Mouse (Mus musculus) hindbrain, postnatal 0 days (tissue): ENCODE results near the gene Igfbp6. TPM values are rescaled to one million over a fixed set of nuclear protein-coding genes. Genes with fewer than 3 reads are reported as not detected.

ENCODE experiments used
- ATAC-seq: fragments of 200-750 bp; cut with Nextera tagmentation; 2 replicates; pipeline ENCODE4 v1.8.0; 2017; ENCODE audit warnings: mild to moderate bottlenecking, moderate TSS enrichment, moderate library complexity
- DNase-seq: peaks from one replicate; pipeline ENCODE4 v3.0.0-alpha.2; 2015; ENCODE audit warnings: low spot score
- H3K27ac ChIP-seq: fragments of 300-500 bp; sonication (generic); 2 replicates; pipeline ENCODE4 v1.5.1; 2014; ENCODE audit warnings: mild to moderate bottlenecking
- H3K27me3 ChIP-seq: fragments of 300-500 bp; sonication (generic); 2 replicates; pipeline ENCODE4 v1.6.1; 2014; ENCODE audit warnings: low read length, mixed read lengths; ENCODE audit not compliant: insufficient read depth
- H3K36me3 ChIP-seq: fragments of 300-500 bp; sonication (generic); 2 replicates; pipeline ENCODE4 v1.6.1; 2014; ENCODE audit warnings: low read length, mixed read lengths; ENCODE audit not compliant: insufficient read depth
- H3K4me1 ChIP-seq: fragments of 300-500 bp; sonication (generic); 2 replicates; pipeline ENCODE4 v1.6.1; 2014; ENCODE audit warnings: antibody characterized with exemption, low read length, mixed read lengths; ENCODE audit not compliant: insufficient read depth
- H3K4me2 ChIP-seq: fragments of 300-500 bp; sonication (generic); 2 replicates; pipeline ENCODE4 v1.6.1; 2014; ENCODE audit warnings: low read depth, mild to moderate bottlenecking, low read length, moderate library complexity, mixed read lengths
- H3K4me3 ChIP-seq: fragments of 300-500 bp; sonication (generic); 2 replicates; pipeline ENCODE4 v1.5.1; 2014; ENCODE audit warnings: low read length
- H3K9ac ChIP-seq: fragments of 300-500 bp; sonication (generic); replicated peaks from 2 replicates; pipeline ENCODE4 v1.6.1; 2014; ENCODE audit warnings: mild to moderate bottlenecking, low read length, moderate library complexity, mixed read lengths
- H3K9me3 ChIP-seq: fragments of 300-500 bp; sonication (generic); 2 replicates; pipeline ENCODE4 v1.6.1; 2016; ENCODE audit warnings: low read length, mixed read lengths
- CTCF ChIP-seq: IDR thresholded peaks from 2 replicates; pipeline ENCODE4 v1.5.1; 2016; ENCODE audit warnings: antibody characterized with exemption, control low read depth, low read depth
- WGBS: fragments of 180-500 bp; shearing (Covaris S2); extraction: QIAGEN DNeasy Blood & Tissue Kit; methylation state at CpG from one replicate; pipeline ENCODE4 v1.1.7; 2014; 5-methylcytosine and 5-hydroxymethylcytosine counted together
- polyA plus RNA-seq: library from polyadenylated mRNA; unstranded; fragments of >200 nt; fragmentation: Nextera tagmentation; extraction: Ambion mirVana; gene quantifications from 2 replicates; pipeline ENCODE4 v1.2.1, GENCODE M21; 2015
- total RNA-seq: library from RNA; depleted of rRNA; stranded (reverse); fragments of >200 nt; gene quantifications from 2 replicates; pipeline ENCODE4 v1.2.3, GENCODE M21; 2014

The Igfbp6 gene
- total and polyA plus RNA-seq, 2 experiments from 2014 or later: 11.5 to 12.8 TPM

GRCm38 (mm10) chr15:102100161-102100981 is 43.8 kb upstream of the Igfbp6 start, which contains the start of gene Tns2:
TSS of gene Tns2 (plus strand) at chr15:102100413.
- Histone ChIP-seq H3K4me1 (peaks cover 20% of the 10 kb centered on the region), H3K27me3 (no peaks in the 10 kb centered on the region), H3K4me2 (peak within 1 kb of the TSS; percentile 68), H3K36me3 (peaks cover 16% of the 10 kb centered on the region; the same call in 1 of the 2 replicates), H3K27ac (peak within 1 kb of the TSS; percentile 72), H3K4me3 (peak within 1 kb of the TSS; percentile 49), H3K9me3 (no peaks in the 10 kb centered on the region), H3K9ac (peak within 1 kb of the TSS; percentile 52)
- DNase-seq: peak; percentile 67
- under 1% methylated on average over 40 of the region's 82 CpGs for WGBS
- no peak; the same call in 1 of the 2 replicates for TF ChIP-seq CTCF
- peak; percentile 48 for ATAC-seq

DNA sequence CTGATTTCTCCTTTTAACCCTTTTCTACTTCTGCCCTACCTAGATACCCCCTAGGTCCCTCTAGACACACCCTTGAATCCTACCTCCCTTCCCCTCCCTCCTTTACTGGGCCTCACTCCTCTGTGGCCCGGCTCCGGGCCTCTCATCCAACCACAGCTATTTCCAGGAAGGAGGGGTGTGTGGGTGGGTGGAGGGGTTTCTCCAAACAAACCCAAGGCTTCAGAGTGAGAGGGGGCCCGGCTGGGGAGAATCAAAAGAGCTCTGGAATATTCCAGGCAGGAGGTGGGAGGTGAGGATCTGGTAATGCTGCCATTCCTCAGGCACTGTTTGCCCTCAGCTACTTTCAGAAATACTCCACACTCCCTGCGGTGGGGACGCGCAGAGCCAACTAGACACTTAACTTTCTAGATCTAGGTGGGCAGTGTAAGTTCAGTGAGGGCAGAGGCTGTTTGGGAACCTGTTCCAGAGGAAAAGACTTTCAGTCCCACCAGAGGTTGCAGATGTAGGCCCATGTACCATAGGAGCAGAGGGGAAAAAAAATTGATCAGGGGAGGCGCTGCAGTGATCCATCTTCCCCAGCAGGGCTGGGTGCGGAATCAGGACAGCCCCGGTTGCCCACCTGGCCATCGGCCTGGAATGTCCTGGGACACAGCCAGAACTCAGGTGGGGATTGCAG is 43.0 kb upstream of the Igfbp6 start:
- DNase-seq: no peak
- Histone ChIP-seq H3K27ac (peak overlapping the region; percentile 72), H3K9me3 (no peaks in the 10 kb centered on the region), H3K4me3 (peak overlapping the region; percentile 49), H3K4me1 (peaks cover 20% of the 10 kb centered on the region), H3K9ac (no peak overlapping the region), H3K36me3 (peaks cover 9% of the 10 kb centered on the region; the same call in 1 of the 2 replicates), H3K27me3 (no peaks in the 10 kb centered on the region), H3K4me2 (peak overlapping the region; percentile 68)
- WGBS: 23% methylated on average over 10 of the region's 10 CpGs
- ATAC-seq: no peak
- peak; percentile 29; the same call in 1 of the 2 replicates for TF ChIP-seq CTCF

- DNase-seq: peak; percentile 52
- H3K4me3 ChIP-seq: no peak overlapping the region
- peak overlapping the region; percentile 78 for H3K27ac ChIP-seq
- peaks cover 9% of the 10 kb centered on the region; the same call in 1 of the 2 replicates for H3K36me3 ChIP-seq
- WGBS: 30% methylated on average over 11 of the region's 11 CpGs
- 0 out of 2 replicates have a peak overlapping the region, but pooled peaks have one; percentile 44 for H3K9ac ChIP-seq
- H3K4me1 ChIP-seq: peaks cover 20% of the 10 kb centered on the region
- H3K9me3 ChIP-seq: no peaks in the 10 kb centered on the region
- ATAC-seq: no peak; the same call in 1 of the 2 replicates
- no peak for TF ChIP-seq CTCF
- H3K4me2 ChIP-seq: peak overlapping the region; percentile 68; the same call in 1 of the 2 replicates
- H3K27me3 ChIP-seq: no peaks in the 10 kb centered on the region
Observed at GRCm38 (mm10) chr15:102101672-102102541, 42.3 kb upstream of the Igfbp6 start.

DNA sequence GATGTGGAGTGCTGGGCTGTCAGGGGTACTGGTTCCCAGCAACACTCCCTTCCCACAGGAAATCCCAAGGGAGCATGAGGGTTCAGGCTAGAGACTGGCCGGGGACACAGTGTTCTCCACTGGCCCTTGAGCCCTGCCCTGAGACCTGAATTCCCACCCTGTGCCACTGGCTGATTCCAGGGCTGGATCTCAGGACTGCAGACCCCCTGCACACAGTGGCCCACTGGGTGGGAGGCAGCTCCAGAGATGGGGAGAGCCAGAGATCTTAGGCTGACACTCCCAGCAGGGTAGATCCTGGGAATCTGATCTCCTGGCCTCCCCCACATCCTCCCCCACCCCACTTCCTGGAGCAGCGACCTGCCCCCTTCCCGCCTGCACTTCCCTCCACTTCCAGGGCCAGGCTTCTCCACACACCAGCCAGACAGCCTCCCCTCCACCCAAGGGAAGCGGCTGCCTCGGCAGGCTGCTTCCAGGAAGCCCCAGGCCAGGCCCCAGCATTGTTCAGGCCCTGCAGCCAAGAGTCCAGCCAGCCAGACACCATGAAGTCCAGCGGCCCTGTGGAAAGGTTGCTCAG is 41.5 kb upstream of the Igfbp6 start:
- Histone ChIP-seq H3K9ac (peak overlapping the region; percentile 44; the same call in 1 of the 2 replicates), H3K4me1 (peaks cover 20% of the 10 kb centered on the region)
- DNase-seq: no peak

GRCm38 (mm10) chr15:102103371-102103946 is 40.7 kb upstream of the Igfbp6 start:
- Histone ChIP-seq H3K4me1 (peaks cover 23% of the 10 kb centered on the region), H3K36me3 (no peaks in the 10 kb centered on the region), H3K4me2 (peak overlapping the region; percentile 40), H3K9me3 (no peaks in the 10 kb centered on the region), H3K9ac (peak overlapping the region; percentile 44; the same call in 1 of the 2 replicates), H3K4me3 (peak overlapping the region; percentile 20), H3K27ac (peak overlapping the region; percentile 78), H3K27me3 (no peaks in the 10 kb centered on the region)
- WGBS: 11% methylated on average over 14 of the region's 14 CpGs
- DNase-seq: no peak
- ATAC-seq: no peak
- TF ChIP-seq CTCF: no peak

More for the DNA sequence above, 41.5 kb upstream of the Igfbp6 start:
- H3K36me3 ChIP-seq: peaks cover 3% of the 10 kb centered on the region; the same call in 1 of the 2 replicates
- TF ChIP-seq CTCF: no peak
- H3K27me3 ChIP-seq: no peaks in the 10 kb centered on the region
- ATAC-seq: no peak
- peak overlapping the region; percentile 40 for H3K4me2 ChIP-seq
- peak overlapping the region; percentile 78 for H3K27ac ChIP-seq
- WGBS: 33% methylated on average over 6 of the region's 6 CpGs
- H3K9me3 ChIP-seq: no peaks in the 10 kb centered on the region
- H3K4me3 ChIP-seq: peak overlapping the region; percentile 20
